Mouse (Mus musculus): ENCODE measurements around the gene Fxr1.
A peak's percentile ranks its signal among the peaks of the same experiment; 100 is the strongest.
"Not testable (repeated sequence)": the region's sequence is repeated elsewhere in the genome, so short reads cannot be mapped to it uniquely, and the experiment has no call there.

The Fxr1 gene

DNA sequence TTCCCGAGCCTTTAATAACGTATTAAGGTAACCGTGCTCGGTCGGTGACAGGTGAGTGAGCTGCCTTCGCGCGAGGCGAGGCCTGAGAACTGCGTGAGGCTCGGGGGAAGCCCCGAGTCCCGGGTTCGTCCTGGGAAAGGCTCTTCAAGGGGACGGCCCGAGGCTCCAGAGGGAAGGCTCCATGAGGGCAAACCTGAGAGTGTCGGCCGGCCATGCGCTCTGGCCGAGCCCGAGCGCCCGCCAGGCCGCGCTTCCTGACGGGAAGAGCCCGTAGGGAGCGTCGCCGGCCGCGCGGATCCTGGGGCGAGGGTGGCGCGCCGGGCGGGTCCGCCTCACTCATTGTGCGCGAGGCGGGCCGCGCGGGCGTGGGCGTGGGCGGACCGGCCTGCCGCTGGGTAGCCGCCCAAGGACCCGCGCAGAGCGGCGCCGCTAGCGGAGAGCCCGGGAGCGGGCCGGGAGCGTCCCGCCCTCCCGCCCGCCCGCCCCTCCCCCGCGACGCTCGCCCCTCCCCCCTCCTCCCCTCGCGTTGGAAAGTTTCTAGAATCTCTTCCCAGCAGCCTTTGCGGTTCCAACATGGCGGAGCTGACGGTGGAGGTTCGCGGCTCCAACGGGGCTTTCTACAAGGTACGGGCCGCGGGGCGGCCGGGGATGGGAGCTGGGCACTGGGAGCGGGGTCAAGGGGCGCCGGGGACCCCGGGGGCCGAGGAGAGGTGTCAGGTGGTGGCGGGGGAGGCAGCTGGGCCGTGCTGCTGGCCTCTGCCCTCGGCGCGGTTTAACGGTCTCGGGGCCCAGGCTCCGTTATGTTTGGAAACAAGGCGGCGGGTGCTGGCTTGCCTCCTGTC, at the start of gene Fxr1:
TSS of gene Fxr1 (plus strand) at position 404 of the 842 bp plus-strand sequence.
- DNase-seq (ENCODE audit: low spot score in 2 of 2) = peak; percentile 78 to 80

DNA sequence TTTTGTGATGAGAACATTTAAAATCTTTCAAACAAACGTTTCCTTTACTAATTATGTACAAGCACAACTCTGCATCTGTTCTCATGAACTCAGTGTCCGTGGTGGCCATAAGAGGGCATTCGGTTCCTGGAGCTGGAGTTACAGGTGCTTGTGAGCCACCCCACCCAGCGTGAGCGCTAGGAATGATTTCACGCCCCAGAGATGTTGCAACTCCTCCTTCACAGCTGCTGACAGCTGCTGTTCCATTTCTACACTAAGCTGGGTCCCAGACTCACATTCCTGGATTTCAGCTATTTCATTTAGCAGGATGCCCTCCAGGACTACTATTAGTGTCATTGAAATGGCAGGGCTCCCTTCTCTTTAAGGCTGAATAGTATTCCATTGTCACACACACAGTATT, 40.3 kb upstream of the Fxr1 start:
- no peak for DNase-seq (ENCODE audit: low spot score in 2 of 2)

DNA sequence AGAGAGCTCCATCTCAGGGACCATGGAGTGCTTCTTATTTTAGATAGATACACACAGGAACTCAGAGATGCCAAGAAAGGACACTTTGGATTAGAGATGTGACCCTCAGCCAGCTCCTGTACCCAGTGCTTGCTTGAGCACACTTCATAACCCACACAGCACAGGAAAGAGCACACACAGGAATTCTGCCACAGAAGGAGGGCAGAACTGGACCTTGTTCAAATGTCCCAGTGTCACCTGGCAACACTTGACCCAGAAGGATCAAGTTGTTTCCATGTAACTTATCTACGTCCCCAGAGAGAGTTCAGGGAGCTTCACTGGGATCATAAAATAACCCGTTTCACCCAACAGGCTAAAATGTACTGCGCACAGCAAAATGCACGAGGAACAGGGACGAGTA, 37.0 kb upstream of the Fxr1 start:
- DNase-seq (ENCODE audit: low spot score in 2 of 2) = no peak

DNA sequence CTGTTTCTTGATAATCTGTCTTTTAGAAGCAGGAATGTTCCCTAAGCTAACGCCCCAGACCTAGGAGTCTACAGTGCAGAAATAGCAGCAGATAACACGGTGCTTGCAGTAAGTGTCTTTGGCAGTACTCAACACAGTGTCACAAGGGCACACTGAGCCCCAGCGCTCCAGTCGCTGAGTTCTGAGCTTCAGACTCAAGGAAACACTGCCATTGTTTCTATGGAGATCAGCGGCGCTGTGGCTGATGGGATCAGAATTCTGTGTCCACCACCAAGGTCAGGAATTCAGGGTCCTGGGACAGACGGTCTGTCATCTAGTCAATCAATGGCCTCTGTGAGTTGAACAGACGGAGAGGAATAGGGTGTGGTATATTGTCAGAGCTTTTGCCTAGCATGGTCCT, 30.4 kb upstream of the Fxr1 start:
- DNase-seq (ENCODE audit: low spot score in 2 of 2) = no peak

DNA sequence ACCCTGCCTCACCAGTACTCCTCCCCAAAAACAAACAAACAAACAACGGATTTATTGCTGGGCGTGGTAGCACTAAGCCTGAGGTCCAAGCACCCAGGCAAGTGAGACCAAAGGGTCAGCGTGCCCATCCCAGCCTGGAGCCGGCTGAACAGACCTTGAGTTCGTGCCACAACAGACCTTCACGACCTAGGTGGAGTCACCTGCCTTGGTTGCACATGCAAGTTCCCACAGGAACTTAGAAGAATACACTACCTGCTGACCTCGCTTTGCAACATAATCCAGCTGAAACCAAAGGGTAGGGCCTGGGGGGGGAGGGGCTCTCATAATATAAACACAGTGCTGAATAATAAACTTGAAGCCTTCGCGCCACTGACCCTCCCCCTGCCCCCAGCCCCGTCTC, 29.3 kb upstream of the Fxr1 start:
- no peak for DNase-seq (ENCODE audit: low spot score in 2 of 2)

DNA sequence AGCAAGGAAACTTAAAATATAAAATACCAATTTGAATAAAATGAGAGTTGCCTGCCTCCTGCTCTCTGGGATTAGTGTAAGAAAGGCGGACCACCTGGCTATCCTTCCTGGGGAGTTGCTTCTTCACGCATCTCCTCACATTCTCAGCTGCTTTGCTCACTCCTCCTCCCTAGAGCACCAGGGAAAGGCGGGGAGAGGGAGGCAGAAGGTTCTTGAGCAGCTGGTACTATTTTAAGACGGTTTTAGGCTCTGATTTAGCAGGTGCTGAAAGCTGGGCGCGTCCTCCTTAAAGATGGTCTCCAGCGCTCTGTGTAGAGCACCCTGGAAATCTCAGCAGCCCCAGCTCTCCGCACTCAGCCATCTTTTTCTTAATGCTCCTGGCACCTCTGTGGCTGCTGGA, 28.8 kb upstream of the Fxr1 start:
- DNase-seq (ENCODE audit: low spot score in 2 of 2) = peak; percentile 3 to 6

DNA sequence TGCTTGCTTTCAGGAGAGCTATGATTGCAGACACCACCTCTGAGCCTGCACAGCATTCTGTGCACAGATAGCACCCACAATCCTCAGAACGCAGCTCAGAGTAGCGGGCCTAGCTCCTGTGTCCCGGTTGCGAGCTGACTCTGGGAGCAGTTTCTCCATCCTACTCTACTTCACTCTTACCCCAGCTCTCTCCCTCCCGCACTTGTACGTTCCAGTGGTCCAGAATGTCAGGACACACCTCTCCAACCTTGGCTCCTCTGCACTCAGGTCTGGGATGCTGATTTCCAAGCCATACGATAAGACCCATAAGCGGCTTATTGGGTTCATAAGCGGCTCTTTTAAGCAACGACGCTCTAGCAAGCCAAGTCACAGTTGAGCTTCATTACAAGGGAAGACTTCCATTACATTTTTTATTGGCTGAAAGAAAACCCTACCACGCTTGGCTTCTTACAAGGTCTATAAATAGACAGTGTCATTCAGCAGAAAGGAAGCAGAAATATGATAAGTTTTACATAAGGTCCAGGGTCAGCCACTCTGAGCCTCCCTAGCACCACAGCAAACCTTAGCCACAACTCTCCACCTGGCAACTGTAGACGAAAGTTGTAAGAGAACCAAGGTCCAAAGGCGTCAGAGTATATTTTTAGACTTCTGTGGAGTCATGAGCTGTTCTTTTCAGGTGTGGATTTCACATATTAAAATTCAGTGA, 26.2 kb upstream of the Fxr1 start:
- DNase-seq (ENCODE audit: low spot score in 2 of 2) = no peak

DNA sequence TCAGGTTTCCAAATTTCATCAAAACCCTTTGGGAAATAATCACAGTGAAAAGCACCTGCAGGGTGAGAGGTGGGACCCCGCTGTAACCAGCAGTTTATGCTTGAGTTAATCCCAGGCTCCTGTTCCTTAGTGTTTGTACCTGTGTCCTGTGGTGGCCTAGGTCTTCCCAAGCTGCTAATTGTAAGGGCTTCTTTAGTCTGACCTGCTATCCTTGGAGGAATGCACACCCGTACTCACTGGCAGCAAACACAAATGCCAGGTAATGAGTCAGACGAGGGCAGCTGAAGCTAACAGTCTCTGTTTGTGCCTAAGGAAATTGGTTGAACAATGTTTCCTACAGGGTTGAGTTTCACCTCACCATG, 25.6 kb upstream of the Fxr1 start:
- no peak for DNase-seq (ENCODE audit: low spot score in 2 of 2)

DNA sequence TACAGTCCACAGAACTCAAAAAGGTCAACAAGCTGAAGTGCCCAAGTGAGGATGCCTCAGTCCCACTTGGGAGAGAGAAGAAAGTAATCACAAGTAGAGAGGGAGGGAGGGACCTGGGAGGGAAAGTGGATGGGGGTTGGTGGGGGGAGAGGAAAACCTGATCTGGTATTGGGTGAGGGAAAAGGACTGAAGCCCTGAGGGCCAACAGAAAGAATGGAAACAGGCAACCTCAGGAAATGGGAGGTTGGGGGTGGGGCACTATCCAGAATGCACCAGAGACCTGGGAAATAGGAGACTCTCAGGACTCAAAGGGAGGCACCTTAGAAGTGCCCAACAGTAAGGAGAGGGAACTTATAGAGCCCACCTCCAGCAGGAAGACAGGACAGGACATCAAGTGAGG, 18.1 kb upstream of the Fxr1 start:
- not testable (repeated sequence) for DNase-seq (ENCODE audit: low spot score in 2 of 2)

DNA sequence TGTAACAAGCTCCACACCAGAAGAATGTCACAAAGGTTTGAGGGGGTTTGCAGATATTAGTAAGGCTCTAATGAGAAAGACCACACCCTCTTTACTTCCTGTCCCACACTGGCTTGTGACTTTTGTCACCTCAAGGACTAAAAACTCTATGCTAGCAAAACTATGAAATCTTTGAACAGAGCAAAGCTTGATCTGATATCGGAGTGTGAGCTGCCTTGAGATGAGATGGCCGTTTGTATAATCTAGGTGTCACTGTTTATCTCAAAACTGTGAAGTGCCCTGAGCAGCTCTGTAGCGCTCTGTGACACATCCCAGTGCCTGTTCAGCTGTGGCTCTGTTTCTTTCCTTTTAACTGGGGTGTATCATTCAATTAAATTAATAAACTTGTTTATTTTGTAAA, 15.9 kb upstream of the Fxr1 start:
- no peak for DNase-seq (ENCODE audit: low spot score in 2 of 2)

DNA sequence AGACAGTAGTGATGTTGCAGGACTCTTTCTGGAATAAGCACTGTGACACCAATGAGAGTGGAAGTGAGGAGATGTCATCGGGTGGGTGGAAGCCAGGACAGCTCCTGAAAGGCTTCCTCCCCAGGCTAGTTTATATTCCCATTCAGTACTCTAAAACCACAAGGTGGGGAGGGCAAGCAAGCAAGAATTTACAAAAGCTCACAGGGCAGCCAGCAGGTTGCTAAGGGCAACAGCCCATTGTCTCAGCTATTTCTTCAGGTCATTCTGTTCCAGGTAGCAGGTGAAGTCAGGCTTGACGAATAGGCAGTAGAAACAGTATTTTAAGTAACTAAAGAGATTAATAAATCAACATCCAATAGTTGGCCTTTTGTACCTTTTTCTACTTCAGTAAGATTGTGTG, 13.4 kb upstream of the Fxr1 start:
- no peak for DNase-seq (ENCODE audit: low spot score in 2 of 2)

DNA sequence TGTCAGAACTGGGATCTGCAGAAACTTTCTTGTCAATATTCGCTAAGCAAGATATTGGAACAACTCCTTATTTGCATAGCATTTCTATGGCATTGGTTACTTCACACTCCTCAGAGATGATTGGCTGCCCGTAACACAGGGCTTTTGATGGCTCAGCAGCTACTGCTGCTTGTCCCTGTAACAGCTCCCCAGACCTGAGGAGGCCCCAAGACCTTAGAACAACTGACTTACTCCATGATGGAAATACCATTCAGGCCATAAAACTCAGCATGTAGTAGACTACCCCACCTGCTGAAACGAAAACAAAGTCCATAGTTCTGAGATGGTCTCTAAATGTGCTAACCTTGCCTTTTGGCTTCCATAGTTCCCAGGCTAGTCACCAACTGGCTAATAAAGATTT, 12.9 kb upstream of the Fxr1 start:
- no peak for DNase-seq (ENCODE audit: low spot score in 2 of 2)

DNA sequence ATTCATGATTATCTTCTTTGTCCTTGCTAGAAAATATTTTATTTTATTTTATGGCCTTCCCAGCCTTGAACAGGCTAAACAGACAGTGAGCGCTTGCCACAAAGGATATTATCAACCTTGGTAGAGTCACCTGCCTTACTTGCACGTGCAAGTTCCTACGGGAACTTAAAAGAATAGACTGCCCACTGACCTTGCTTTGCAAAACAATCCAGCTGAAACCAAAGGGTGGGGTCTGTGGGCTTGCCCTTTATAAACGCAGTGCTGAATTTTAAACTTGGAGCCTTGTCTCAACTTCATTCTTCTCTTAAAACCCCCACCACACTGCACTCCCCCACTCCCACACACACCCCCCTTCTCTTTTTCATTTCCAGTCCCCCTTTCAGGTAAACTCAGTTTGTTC, 12.1 kb upstream of the Fxr1 start:
- no peak for DNase-seq (ENCODE audit: low spot score in 2 of 2)

DNA sequence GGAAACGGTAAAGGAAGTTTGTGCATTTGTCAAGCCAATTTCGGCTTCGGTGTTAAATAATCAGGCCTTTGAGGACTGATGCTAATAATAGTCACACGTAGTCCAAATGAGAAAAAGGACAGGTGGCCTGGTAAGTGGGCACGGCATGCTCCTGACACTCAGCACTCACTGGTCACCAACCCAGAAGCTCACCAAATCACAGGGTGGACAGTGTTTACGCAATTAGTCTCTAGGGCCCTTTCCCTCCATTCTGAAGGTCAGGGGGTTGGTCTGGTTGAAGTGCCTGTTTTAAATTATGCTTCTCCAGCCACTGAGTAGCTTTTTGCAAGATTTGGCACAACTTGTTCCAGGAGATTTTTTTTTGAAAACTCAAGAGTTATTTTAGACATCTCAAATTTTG, 11.6 kb upstream of the Fxr1 start:
- no peak for DNase-seq (ENCODE audit: low spot score in 2 of 2)

DNA sequence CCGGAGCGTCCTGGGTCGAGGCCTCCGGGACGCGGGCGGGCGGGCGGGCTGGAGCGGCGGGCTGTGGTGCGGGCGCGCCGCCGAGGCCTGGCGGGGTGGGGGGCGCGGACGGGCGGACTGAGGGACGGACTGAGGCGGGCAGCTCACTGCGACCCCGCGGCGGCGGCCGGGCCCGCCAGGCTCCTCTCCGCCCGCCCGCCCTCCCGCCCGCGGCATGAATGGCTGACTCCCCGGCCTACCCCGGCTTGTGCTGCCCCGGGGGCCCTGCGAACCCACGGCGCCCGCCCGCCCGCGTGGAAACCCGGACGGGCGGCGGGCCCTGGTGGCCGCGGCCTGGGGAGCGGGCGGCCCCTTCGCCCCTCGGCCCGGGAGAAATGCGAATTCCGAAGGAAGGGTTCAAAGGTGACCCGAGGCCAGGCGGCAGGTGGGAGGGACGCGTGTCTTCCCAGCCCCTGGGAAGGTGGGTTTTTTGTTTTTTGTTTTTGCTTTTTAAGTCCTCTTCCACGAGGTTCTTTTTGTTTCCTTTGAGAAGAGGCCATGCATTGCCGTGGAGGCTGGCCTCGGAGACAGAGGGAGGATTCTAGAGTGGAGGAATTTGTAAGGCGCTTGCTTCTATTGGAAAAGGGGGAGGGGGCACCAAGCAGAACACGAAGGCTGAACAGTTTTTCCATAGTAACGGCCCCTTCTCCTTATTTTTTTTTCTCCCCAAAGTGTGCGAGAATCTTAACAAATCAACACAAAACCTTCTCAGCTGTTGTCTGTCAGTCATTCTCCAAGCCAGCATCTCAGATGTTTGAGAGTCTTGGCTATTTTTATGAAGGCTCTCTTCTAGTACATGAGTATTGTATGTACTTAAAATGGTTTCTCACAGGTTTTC, 877 bp downstream of the Fxr1 start:
- peak in 1 of 2 experiments; percentile 15 for DNase-seq (ENCODE audit: low spot score in 2 of 2)

DNA sequence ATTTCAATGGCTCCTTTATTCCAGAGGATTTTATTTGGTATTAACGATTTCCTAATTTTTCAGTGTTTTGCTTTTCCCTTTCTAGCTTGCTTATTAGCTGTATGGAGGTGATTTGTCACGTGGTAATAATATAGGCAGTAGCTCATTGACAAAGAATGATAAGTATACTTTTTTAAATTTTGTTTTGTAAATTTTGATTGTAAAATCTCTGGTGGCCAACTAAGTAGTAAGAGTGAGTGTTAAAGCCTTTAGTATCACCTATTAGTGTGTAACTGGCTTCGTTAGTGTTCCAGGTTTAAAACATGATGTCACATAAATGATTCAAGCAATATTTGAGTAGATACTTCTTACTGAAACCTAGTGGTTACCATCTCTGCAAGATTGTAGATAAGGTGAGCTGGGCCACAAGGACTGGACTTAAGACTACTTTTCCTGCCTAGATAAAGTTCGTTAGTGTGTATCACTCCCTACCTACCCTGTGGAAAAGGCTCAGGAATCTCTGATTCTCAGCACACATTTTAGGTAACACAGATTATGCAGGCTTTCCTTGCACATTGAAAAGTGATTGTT, 1.6 kb downstream of the Fxr1 start:
- DNase-seq (ENCODE audit: low spot score in 2 of 2) = no peak

DNA sequence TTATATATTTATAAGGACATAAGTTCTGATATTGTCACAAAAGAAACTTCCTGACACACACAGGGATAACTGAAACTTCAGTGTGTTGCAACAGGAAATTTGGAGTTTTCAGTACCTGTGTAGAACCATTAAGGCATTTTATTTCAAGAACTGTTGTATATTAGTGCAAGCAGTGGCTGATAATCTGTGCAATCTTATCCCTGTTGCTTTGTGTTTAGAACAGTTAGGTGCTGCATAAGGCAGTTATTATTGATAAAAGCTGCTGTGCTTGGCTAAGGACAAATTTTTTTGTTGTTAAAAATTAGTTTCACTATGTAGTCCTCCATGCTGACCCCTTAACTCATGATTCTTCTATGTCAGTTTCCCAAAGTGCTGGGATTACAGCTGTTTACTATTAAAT, 9.2 kb downstream of the Fxr1 start:
- DNase-seq (ENCODE audit: low spot score in 2 of 2) = no peak

DNA sequence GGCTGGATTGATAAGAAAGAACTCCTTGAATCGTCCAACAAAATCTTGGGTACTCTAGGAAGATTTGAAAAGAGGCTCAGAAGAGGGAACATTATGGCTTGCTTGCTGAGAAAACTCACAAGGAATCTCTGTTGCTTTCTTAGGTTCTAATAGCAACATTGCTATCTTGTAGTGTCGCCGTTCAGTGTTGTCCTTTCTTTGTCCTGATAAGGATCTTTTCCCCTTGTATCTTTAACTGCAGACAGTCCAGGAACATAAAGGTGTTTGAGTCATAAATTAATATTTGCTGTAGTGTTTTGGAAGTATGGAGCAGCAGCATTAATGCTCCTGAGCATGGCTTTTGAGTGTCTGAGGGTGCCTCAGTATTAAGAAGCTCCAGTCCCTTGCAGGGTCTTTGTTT, 10.9 kb downstream of the Fxr1 start:
- DNase-seq (ENCODE audit: low spot score in 2 of 2) = no peak

DNA sequence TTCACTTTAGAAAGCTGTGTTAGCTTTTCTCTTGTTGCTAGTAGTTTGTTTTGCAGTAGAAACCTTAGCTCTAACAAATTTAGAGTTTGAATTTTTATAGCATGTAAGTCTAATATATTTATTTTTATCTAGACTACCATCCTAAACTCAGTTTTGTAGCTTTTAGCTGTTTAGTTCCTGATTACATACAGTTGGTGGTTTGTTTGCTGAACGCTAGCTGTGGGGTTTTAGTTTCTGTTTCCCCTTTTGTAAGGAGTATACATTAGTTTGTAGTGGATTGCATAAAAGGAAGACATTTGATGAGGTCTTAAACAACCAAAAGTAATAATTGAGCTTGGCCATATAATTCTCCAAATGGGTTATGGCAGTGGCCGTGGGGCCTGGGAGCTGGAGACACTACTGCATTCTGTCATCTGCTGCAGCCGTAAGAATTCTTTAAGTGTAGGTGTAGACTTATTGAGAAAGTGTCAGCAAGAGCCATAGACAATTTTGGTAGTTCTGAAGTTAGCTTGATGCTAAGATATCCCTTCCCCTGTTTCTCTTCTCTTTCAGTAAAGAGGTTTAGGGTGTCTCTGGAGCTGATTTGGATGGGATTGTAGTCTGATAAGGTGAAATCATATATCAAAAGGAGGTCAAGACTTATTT, 14.1 kb downstream of the Fxr1 start:
- DNase-seq (ENCODE audit: low spot score in 2 of 2) = no peak

DNA sequence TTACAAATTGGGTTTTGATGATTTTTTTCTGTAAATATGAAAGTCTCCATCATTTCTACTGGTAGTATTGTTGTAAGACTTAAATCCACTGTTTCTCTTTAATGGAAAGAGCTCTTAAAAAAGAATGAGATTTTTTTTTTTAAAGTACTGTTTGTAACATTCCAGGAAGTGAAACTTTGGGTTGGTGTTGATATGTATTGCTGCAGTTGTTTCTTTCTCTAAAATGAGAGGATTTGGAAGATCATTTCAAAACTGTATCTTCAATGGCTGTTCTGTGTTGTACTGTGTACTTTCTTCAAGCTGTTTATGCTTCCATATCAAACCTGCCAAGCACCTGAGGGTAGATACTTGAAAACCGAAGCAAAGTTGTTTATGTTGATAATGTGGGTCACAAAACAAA, 15.1 kb downstream of the Fxr1 start:
- no peak for DNase-seq (ENCODE audit: low spot score in 2 of 2)

DNA sequence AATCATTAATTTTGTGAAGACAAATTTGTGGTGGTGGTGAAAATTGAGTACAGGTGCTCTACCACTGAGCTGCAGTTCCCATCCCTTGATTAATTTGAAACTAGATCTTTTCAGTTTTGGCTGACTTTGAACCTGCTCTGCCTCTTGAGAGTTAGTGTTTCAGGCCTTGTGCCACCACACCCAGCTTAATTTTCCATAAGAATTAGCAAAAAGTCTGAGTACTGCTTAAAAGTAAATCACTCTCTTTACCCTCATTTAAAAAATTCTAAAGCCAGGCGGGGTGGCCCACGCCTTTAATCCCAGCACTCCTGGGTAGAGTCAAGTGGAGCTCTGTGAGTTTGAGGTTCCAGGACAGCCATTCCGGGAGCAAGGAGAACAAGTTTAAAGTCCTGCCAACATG, 16.0 kb downstream of the Fxr1 start:
- DNase-seq (ENCODE audit: low spot score in 2 of 2) = no peak

DNA sequence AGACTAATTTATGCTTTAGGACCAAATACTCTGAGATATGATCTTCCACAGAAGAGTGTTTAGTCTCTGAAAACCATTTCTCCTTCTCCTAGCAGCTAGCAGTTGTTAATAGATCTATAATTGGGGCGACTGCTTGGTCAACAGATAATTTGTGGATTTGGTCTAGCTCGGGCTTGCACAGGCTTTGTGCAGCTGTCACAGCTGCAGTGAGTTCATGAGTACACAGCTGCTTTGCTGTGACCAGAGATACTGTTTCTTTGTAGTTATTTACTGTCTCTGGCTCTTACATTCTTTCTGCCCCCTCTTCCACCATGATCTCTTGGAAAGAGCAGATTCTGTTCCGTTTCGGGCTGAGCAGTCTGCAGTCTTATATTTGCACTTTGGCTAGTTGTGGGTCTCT, 22.2 kb downstream of the Fxr1 start:
- no peak for DNase-seq (ENCODE audit: low spot score in 2 of 2)

All from right cerebral cortex, adult 2 months (tissue).